Mouse (Mus musculus): ENCODE results near the gene Ergic1.

The Ergic1 gene

GRCm38 (mm10) chr17:26561290-26561640, at the start of gene Ergic1:
Gene Ergic1 (plus strand): TSS chr17:26561489.
- peak; percentile 90 for DNase-seq (ENCODE audit: extremely low spot score, low spot score)

- no peak for DNase-seq (ENCODE audit: extremely low spot score, low spot score)
These were observed 49.2 kb upstream of the Ergic1 start for GRCm38 (mm10) chr17:26511816-26512774.

- no peak for DNase-seq (ENCODE audit: extremely low spot score, low spot score)
These were observed 48.3 kb upstream of the Ergic1 start for GRCm38 (mm10) chr17:26512961-26513360.

GRCm38 (mm10) chr17:26513459-26514290, 47.6 kb upstream of the Ergic1 start:
- DNase-seq (ENCODE audit: extremely low spot score, low spot score), result no peak

- no peak for DNase-seq (ENCODE audit: extremely low spot score, low spot score)
These were observed 46.7 kb upstream of the Ergic1 start for GRCm38 (mm10) chr17:26514581-26515030.

GRCm38 (mm10) chr17:26515675-26516074, 45.6 kb upstream of the Ergic1 start:
- DNase-seq (ENCODE audit: extremely low spot score, low spot score), result no peak

- no peak for DNase-seq (ENCODE audit: extremely low spot score, low spot score)
These were observed 43.0 kb upstream of the Ergic1 start for GRCm38 (mm10) chr17:26518306-26518705.

- no peak for DNase-seq (ENCODE audit: extremely low spot score, low spot score)
These were observed 38.6 kb upstream of the Ergic1 start for GRCm38 (mm10) chr17:26522711-26523110.

GRCm38 (mm10) chr17:26524316-26524715, 37.0 kb upstream of the Ergic1 start:
- DNase-seq (ENCODE audit: extremely low spot score, low spot score), result no peak

GRCm38 (mm10) chr17:26524801-26525200, 36.5 kb upstream of the Ergic1 start:
- DNase-seq (ENCODE audit: extremely low spot score, low spot score), result no peak

- no peak for DNase-seq (ENCODE audit: extremely low spot score, low spot score)
These were observed 36.0 kb upstream of the Ergic1 start for GRCm38 (mm10) chr17:26525316-26525715.

- DNase-seq (ENCODE audit: extremely low spot score, low spot score), result no peak
These were observed 34.0 kb upstream of the Ergic1 start for GRCm38 (mm10) chr17:26527291-26527690.

- DNase-seq (ENCODE audit: extremely low spot score, low spot score), result no peak
These were observed 32.5 kb upstream of the Ergic1 start for GRCm38 (mm10) chr17:26528751-26529150.

GRCm38 (mm10) chr17:26529791-26530241, 31.5 kb upstream of the Ergic1 start:
- DNase-seq (ENCODE audit: extremely low spot score, low spot score), result no peak

- DNase-seq (ENCODE audit: extremely low spot score, low spot score), result no peak
These were observed 30.7 kb upstream of the Ergic1 start for GRCm38 (mm10) chr17:26530590-26531081.

- no peak for DNase-seq (ENCODE audit: extremely low spot score, low spot score)
These were observed 29.8 kb upstream of the Ergic1 start for GRCm38 (mm10) chr17:26531395-26532027.

- DNase-seq (ENCODE audit: extremely low spot score, low spot score), result no peak
These were observed 28.7 kb upstream of the Ergic1 start for GRCm38 (mm10) chr17:26532476-26533045.

GRCm38 (mm10) chr17:26533871-26534372, 27.4 kb upstream of the Ergic1 start:
- DNase-seq (ENCODE audit: extremely low spot score, low spot score), result no peak

GRCm38 (mm10) chr17:26534695-26535094, 26.6 kb upstream of the Ergic1 start:
- no peak for DNase-seq (ENCODE audit: extremely low spot score, low spot score)

GRCm38 (mm10) chr17:26535251-26536136, 25.8 kb upstream of the Ergic1 start:
- DNase-seq (ENCODE audit: extremely low spot score, low spot score), result no peak

Data from neural tube, embryonic 10.5 days (tissue).